Mouse (Mus musculus) megakaryocyte, embryonic 14.5 days (primary cell): ENCODE results near the gene Fam43b.

Source experiments
- FLI1 ChIP-seq: IDR thresholded peaks from 2 replicates; pipeline ENCODE4 v1.6.1; 2012; ENCODE audit warnings: low read length, inconsistent platforms, mixed read lengths
- GATA1 ChIP-seq: IDR thresholded peaks from 3 replicates; pipeline ENCODE4 v1.6.1; 2012; ENCODE audit warnings: mixed read lengths, low read length, inconsistent platforms, borderline replicate concordance

DNA sequence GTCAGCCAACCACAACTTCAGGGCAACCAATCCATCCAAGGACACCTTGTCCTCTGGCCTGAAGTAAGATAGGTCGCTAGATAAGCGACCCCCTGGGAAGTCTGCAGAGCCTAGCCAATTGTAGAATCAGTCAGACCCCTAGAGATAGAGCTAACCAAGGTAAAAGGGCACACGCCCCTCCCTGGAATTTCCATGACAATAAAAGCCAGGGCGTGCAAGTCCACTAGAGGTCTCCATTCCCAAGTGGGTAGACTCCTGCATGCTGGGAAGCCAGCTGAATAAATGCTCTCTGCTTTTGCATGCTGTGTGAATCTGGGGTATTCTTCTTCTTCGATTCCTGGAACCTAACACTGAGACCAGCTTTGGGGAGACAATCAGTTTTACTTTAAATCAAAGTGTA lies 20.1 kb upstream of the Fam43b start:
- no peak for TF ChIP-seq GATA1
- no peak for TF ChIP-seq FLI1
